Mouse (Mus musculus): ENCODE data around the gene Mcrs1.

- TF ChIP-seq CTCF (IDR thresholded peaks at IDR 0.05; ENCODE audit: low read depth, low read length) (no peak), GATA1 (IDR thresholded peaks at IDR 0.05; ENCODE audit: borderline replicate concordance, low read length) (no peak), POLR2AphosphoS5 (IDR thresholded peaks at IDR 0.05; ENCODE audit: insufficient replicate concordance, low read depth, low read length) (no peak)
Measured at GRCm38 (mm10) chr15:99215741-99216463, 35.9 kb downstream of the Mcrs1 start.

All from G1E (cell line).